Mouse (Mus musculus) adrenal gland, adult (tissue): ENCODE measurements around the gene Gpbar1.

Experiments
- DNase-seq, 2 experiments: peaks; one replicate each; pipeline ENCODE4 v3.0.0; 2022 to 2023; ENCODE audit warnings: low spot score in 1 of 2; ENCODE audit not compliant: inconsistent age in 2 of 2

Gpbar1 gene

GRCm38 (mm10) chr1:74278538-74278937 is at the start of gene Gpbar1:
TSS of gene Gpbar1 (plus strand) at chr1:74278550.
- DNase-seq = no peak

GRCm38 (mm10) chr1:74229942-74230341 is 48.4 kb upstream of the Gpbar1 start:
- no peak for DNase-seq

GRCm38 (mm10) chr1:74230992-74231391 is 47.4 kb upstream of the Gpbar1 start:
- DNase-seq = no peak

- peak; percentile 99 for DNase-seq
Observed at GRCm38 (mm10) chr1:74235938-74236589, 42.3 kb upstream of the Gpbar1 start, which contains the start of gene Arpc2. TSS of gene Arpc2 (plus strand) at chr1:74236084.

DNA sequence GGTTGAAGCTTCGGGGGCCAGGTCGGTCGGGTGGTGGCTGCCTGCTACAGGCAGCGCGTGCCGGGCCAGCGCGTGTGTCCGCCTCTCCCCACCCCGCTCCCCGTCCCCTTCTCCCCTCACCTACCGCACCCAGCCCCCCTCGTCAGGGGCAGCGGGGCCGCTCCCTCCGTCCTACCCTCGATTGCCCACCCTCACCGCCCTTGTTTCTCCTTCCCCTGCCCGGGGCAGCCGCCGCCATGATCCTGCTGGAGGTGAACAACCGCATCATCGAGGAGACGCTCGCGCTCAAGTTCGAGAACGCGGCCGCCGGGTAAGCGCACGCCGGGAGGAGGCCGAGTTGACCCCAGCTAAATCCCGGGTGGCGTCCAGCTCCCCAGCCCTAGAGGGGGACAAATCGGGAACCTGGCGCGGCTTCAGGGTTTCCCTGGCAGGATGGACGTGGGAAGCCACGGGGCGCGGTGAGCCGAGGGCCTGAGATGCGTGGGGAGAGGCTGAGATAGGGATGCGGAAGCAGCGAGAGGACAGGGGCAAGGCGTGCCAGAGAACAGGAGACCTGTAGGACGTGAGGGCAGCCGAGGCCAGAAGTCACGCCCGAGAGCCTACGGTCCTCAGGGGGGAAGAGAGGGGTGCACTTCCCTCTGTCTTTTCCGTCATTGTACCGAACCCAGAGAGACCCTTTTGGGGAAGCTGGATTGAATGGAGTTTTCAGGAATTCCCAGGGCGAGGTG is 41.6 kb upstream of the Gpbar1 start:
- DNase-seq = no peak

DNA sequence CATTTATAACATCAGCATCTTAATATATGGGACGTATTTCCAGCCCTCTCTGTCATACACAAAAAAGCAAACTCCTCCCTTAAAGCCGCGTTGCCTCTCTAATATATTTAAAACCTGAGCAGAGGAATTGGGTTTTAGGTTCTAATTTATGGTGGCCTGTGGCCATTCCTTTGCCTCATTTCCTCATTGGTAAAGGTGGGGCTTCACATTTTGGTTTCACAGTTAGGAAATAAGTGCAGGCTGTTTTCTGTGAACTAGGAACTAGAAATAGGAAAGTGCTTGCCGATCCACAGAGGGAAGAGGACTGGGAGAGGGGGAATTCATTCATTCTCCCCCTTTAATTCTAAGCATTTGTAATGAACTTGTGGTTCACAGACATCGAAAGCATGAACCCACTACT is 40.7 kb upstream of the Gpbar1 start:
- peak in 1 of 2 experiments; percentile 38 for DNase-seq

- no peak for DNase-seq
Observed at GRCm38 (mm10) chr1:74238136-74238535, 40.2 kb upstream of the Gpbar1 start.

DNA sequence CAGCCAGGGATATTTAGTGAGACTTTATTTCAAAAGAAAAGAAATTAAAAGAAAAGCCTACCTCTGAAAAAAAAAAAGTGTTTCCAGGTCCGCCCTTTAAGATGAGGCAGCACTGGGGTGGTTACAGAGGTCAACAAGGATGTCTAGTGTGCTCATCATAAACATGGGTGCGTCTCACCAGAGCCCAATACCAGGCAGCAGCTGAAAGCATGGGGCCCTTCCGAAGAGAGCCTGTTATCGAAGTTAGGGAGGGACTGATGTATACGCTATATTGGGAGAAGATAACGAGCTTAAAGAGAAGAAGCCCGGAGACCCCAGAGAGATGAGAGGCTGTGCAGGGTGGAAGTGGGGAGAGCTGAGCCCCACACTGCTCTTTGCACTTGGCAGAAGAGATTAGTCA is 39.2 kb upstream of the Gpbar1 start:
- no peak for DNase-seq

DNA sequence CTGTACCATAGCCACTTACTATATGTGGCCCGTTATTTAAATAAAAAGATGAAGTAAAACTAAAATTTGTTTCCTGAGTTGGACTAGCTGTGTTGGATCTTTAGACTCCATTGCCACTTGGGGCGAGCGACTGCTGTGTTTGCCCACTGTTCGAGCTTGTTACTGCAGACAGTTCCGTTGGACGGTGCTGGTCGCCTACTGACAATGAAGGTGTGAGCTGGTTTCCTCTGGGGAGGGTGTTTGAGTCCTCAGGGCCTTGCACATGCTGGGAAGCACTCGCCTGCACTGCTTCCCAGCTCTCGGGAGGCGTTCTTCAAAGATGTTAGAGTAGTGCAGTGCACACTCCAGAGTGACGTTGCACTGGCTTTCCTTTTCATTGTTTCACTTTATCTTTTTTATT is 38.7 kb upstream of the Gpbar1 start:
- DNase-seq = peak in 1 of 2 experiments; percentile 44

DNA sequence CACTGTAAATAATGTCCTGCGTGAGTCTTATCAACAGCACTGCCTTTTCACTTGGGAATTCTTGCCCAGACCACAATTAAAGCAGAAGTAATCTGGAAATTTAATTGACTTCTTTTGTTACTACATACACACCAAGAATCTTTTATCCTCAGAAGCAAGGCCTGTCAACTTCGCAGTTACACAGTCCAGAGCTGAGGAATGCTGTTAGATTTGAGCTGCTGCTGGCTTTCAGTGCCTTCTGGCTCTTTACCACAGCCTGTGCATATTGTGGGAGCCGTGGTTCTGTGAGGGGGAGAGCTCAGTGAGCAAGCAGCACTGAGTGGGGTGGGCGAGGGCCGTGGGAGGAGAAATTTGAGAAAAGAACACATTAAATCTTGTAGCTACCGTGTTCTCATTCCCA is 38.0 kb upstream of the Gpbar1 start:
- peak in 1 of 2 experiments; percentile 44 for DNase-seq

- DNase-seq = no peak
Observed at GRCm38 (mm10) chr1:74240832-74241231, 37.5 kb upstream of the Gpbar1 start.

- DNase-seq = no peak
Observed at GRCm38 (mm10) chr1:74245525-74245924, 32.8 kb upstream of the Gpbar1 start.

DNA sequence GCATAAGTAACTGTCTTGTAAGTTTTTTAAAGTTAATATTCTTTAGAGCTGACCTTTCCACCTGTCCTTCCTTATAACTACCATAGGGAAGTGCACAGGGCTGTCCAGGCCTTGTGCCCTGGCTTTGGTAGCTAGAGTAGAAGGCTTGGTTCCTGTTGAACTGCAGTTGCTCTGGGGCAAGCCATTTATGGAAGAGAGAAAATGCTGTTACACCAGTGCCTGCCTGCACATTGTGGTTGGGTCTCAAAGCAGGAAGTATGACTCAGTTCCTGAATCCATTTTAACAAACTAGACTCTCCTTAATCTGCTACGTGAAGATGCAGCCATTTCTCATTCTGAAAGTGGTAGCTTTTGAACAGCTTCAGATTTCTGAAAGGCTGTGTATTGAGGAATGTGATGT is 29.6 kb upstream of the Gpbar1 start:
- peak; percentile 38 to 63 for DNase-seq

DNA sequence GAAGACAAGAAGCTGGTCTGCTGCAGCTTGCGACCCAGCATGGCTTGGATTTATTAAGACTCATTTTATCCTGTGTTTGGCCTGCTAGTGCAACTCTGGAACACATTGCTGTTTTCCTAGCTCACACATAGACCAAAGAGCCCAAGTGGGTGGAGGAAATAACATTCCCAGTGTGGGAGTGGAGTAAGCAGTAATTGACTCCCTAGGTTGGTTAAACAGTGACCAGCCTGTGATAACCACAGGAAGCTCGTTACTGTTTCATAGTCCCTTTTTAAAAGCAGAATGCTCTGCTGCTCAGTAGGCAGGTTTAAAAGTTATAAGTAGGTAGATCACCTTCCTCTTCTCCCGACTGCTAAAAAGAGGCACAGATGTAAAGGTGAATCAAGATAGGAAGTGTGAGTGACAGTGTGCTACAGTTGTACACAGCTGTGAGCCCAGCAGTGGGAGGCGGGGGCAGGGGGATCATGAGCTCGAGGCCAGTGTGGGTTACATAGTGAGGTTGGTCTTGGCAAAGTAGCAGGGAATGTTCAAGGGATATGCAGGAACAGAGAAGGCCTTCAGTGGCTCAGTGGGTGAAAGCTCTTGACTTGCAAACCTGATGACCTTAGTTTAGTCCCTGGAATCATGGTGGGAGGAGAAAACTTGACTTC is 28.9 kb upstream of the Gpbar1 start:
- no peak for DNase-seq

DNA sequence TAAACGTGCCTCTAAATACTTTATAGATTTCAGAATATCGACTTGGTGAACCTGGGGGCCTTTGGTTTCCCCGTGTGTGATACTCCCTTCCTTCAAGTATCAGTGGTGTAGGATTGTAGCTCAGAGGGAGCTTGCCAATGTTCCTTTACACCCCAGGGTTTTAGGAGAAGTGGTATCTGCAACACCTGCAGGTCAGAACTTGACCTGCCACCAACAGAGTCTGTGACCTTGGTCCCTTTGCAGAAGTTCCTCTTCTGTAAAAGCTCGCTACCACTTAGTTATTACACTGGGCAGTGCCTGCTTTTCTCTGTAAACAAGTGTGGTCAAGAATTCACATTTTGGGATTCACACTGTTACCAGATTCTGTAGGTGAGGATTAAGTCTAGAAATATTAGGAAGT is 28.3 kb upstream of the Gpbar1 start:
- no peak for DNase-seq

- no peak for DNase-seq
Observed at GRCm38 (mm10) chr1:74255704-74256345, 22.5 kb upstream of the Gpbar1 start.

DNA sequence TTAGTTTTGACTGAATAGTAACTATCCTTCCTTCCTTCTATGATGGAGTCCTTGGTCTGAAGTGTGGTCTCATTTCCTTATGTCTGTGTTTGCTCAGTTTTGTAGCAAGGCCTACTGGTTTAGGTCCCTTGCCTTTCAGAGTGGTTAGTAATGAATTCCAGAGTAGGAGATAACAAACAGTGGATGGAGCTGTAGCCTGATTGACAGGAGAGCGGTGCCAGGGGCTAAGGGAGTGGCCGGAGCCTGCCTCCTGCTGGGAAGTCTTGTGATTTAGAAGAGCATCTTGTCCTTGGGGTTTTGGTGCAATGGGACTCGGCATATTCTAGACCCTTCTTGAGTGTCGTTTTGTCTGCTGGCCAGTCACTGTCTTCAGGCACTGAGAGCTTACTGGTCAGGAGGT is 21.6 kb upstream of the Gpbar1 start:
- no peak for DNase-seq

DNA sequence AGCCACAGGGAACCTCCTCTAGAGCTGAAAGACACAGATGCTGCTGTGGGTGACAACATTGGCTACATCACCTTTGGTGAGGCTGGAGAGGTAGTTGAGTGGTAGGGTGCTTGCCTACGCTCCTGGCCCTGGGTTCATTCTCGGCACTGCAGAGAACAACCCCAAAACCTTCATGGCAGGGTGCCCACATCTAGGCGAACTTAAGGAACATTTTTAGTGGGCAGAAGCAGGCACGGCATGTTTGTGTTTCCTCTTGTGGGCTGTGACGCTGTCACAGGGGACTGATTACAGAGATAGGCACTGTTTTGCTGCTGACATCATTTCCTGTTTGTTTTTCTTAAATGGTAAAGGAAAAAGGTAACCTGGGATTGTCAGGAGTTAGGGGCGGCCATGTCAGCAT is 15.8 kb upstream of the Gpbar1 start:
- no peak for DNase-seq

GRCm38 (mm10) chr1:74268750-74269149 is 9.6 kb upstream of the Gpbar1 start:
- DNase-seq = no peak

- peak in 1 of 2 experiments; percentile 49 for DNase-seq
Observed at GRCm38 (mm10) chr1:74271659-74272058, 6.7 kb upstream of the Gpbar1 start.

- DNase-seq = no peak
Observed at GRCm38 (mm10) chr1:74275015-74275414, 3.3 kb upstream of the Gpbar1 start.

DNA sequence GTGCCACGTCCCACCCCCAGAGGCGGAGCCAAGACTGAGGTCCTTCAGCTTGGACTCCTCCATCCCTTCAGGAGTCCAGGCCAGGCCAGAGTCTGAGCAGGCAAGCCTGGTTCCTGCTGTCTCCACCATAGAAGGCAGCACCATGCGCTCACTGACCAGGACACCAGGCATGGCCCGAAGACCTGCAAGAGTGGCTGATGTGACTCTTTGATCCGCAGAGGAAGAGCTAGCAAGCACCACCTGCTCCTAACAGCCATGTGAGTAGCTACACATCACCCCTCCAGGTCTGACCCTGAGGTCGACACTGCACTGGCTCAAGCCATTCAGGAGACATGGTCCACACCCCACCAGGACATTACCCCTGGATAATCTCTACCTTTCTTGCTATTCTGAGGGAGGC is 1.3 kb upstream of the Gpbar1 start:
- DNase-seq = no peak
